Mouse (Mus musculus): Measurements from ENCODE around the gene Kcnq1. TPM values are rescaled to one million over a fixed set of nuclear protein-coding genes. Genes with fewer than 3 reads are reported as not detected.

Gene Kcnq1
- polyA plus RNA-seq, 1 experiment from 2014 or later = 1.3 TPM

DNA sequence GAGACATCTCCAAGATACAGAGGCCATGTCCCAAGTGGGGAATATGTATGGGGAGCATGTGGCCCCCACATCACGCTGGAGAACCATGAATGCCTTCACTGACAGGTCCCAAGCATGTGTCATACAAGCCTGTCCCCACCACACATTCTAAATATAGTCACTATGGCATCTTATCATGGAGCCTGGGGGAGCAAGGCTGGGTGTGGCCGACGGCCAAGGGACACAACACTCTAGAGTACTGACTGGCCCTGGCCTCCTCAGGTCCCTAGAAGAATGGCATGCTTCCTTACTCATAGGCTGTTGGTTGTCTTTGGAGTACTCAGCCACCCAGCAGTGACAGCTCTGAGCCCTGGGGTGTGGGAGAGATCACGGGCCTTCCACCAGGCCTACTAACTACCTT, 33.8 kb downstream of the Kcnq1 start:
- 87% methylated on average over 4 of the region's 4 CpGs for WGBS
- no peaks in the 10 kb centered on the region for H3K36me3 ChIP-seq (ENCODE audit: control insufficient read depth, insufficient read depth, low read length)
- no peaks in the 10 kb centered on the region for H3K9me3 ChIP-seq (ENCODE audit: control insufficient read depth, low read length)
- no peak overlapping the region for H3K9ac ChIP-seq (ENCODE audit: low read depth, low read length)
- no peaks in the 10 kb centered on the region; the same call in 1 of the 2 replicates for H3K27me3 ChIP-seq (replicated peaks; ENCODE audit: control insufficient read depth, insufficient read depth, low read length)
- no peak overlapping the region for H3K27ac ChIP-seq (ENCODE audit: low read depth, low read length)
- H3K4me2 ChIP-seq (ENCODE audit: low read length) = no peak overlapping the region
- no peaks in the 10 kb centered on the region for H3K4me1 ChIP-seq (ENCODE audit: control insufficient read depth, insufficient read depth, low read depth, low read length)
- no peak for ATAC-seq
- no peak overlapping the region for H3K4me3 ChIP-seq (ENCODE audit: low read length)

GRCm38 (mm10) chr7:143142680-143143079, 36.5 kb downstream of the Kcnq1 start:
- whole genome bisulfite sequencing = 95% methylated on average over 2 of the region's 2 CpGs
- H3K36me3 ChIP-seq (ENCODE audit: control insufficient read depth, insufficient read depth, low read length) = no peaks in the 10 kb centered on the region
- no peak for ATAC-seq

DNA sequence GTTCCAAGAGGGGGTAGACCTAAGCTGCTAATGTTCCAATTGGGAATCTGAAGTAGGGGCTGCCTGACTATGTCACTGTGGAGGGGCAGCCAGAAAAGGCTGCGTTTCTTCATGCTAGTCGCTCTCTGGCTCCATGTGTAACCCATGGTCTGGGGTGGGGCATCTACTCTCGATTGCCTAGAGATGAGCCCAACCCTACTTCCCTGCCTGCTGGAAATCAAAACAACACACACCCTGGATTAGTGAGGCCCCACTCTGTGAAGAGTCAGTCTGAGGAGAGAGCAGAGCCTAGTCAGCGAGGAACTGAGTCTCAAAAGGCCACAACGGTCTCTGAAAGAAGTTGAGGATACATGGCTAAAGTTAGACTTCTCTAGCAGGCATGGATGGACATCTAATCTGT, 40.9 kb downstream of the Kcnq1 start:
- H3K27me3 ChIP-seq (replicated peaks; ENCODE audit: control insufficient read depth, insufficient read depth, low read length) = no peaks in the 10 kb centered on the region; the same call in 1 of the 2 replicates
- 83% methylated on average over 5 of the region's 5 CpGs for WGBS
- H3K27ac ChIP-seq (ENCODE audit: low read depth, low read length) = no peak overlapping the region
- no peaks in the 10 kb centered on the region for H3K9me3 ChIP-seq (ENCODE audit: control insufficient read depth, low read length)
- H3K9ac ChIP-seq (ENCODE audit: low read depth, low read length) = no peak overlapping the region
- no peaks in the 10 kb centered on the region for H3K36me3 ChIP-seq (ENCODE audit: control insufficient read depth, insufficient read depth, low read length)
- ATAC-seq = no peak
- no peaks in the 10 kb centered on the region for H3K4me1 ChIP-seq (ENCODE audit: control insufficient read depth, insufficient read depth, low read depth, low read length)
- H3K4me2 ChIP-seq (ENCODE audit: low read length) = no peak overlapping the region
- no peak overlapping the region for H3K4me3 ChIP-seq (ENCODE audit: low read length)

More at GRCm38 (mm10) chr7:143142680-143143079, 36.5 kb downstream of the Kcnq1 start:
- Histone ChIP-seq H3K27ac (ENCODE audit: low read depth, low read length) (no peak overlapping the region), H3K4me3 (ENCODE audit: low read length) (no peak overlapping the region), H3K9ac (ENCODE audit: low read depth, low read length) (no peak overlapping the region), H3K4me1 (ENCODE audit: control insufficient read depth, insufficient read depth, low read depth, low read length) (no peaks in the 10 kb centered on the region), H3K27me3 (replicated peaks; ENCODE audit: control insufficient read depth, insufficient read depth, low read length) (no peaks in the 10 kb centered on the region; the same call in 1 of the 2 replicates), H3K9me3 (ENCODE audit: control insufficient read depth, low read length) (no peaks in the 10 kb centered on the region), H3K4me2 (ENCODE audit: low read length) (no peak overlapping the region)

GRCm38 (mm10) chr7:143151171-143151570, 45.0 kb downstream of the Kcnq1 start:
- no peak overlapping the region for H3K27ac ChIP-seq (ENCODE audit: low read depth, low read length)

DNA sequence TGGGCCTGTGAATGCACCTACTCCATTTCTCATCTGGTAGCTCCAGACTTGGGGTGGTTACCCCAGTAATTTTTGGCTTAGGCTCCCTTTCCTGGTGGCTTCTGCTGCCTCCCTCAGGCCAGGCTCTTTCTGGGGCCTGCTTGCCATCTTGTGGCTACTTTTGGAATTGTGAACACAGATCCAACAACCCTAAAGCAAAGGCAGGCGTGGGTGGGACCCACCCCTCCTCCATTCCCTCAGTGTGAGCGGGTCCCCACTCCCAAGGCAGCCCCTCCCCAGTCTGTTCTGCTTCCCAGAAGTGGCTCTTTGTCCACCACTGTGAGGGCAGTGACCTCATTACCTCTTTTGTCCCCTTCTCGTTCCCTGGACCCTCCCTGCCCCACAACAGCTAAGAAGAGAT, 46.2 kb downstream of the Kcnq1 start:
- WGBS = 17% methylated on average over 3 of the region's 3 CpGs
- Histone ChIP-seq H3K27me3 (replicated peaks; ENCODE audit: control insufficient read depth, insufficient read depth, low read length) (0 out of 2 replicates have a peak, but pooled peaks cover 2% of the 10 kb centered on the region), H3K27ac (ENCODE audit: low read depth, low read length) (no peak overlapping the region), H3K9me3 (ENCODE audit: control insufficient read depth, low read length) (no peaks in the 10 kb centered on the region), H3K9ac (ENCODE audit: low read depth, low read length) (no peak overlapping the region), H3K4me3 (ENCODE audit: low read length) (no peak overlapping the region), H3K4me2 (ENCODE audit: low read length) (no peak overlapping the region), H3K36me3 (ENCODE audit: control insufficient read depth, insufficient read depth, low read length) (no peaks in the 10 kb centered on the region), H3K4me1 (ENCODE audit: control insufficient read depth, insufficient read depth, low read depth, low read length) (peaks cover 5% of the 10 kb centered on the region; the same call in 1 of the 2 replicates)
- ATAC-seq = no peak

More at GRCm38 (mm10) chr7:143151171-143151570, 45.0 kb downstream of the Kcnq1 start:
- Histone ChIP-seq H3K9me3 (ENCODE audit: control insufficient read depth, low read length) (no peaks in the 10 kb centered on the region), H3K4me3 (ENCODE audit: low read length) (no peak overlapping the region), H3K27me3 (replicated peaks; ENCODE audit: control insufficient read depth, insufficient read depth, low read length) (0 out of 2 replicates have a peak, but pooled peaks cover 2% of the 10 kb centered on the region), H3K36me3 (ENCODE audit: control insufficient read depth, insufficient read depth, low read length) (no peaks in the 10 kb centered on the region), H3K4me2 (ENCODE audit: low read length) (no peak overlapping the region), H3K9ac (ENCODE audit: low read depth, low read length) (no peak overlapping the region), H3K4me1 (ENCODE audit: control insufficient read depth, insufficient read depth, low read depth, low read length) (peaks cover 5% of the 10 kb centered on the region; the same call in 1 of the 2 replicates)
- ATAC-seq = no peak
- 16% methylated on average over 2 of the region's 2 CpGs for WGBS

DNA sequence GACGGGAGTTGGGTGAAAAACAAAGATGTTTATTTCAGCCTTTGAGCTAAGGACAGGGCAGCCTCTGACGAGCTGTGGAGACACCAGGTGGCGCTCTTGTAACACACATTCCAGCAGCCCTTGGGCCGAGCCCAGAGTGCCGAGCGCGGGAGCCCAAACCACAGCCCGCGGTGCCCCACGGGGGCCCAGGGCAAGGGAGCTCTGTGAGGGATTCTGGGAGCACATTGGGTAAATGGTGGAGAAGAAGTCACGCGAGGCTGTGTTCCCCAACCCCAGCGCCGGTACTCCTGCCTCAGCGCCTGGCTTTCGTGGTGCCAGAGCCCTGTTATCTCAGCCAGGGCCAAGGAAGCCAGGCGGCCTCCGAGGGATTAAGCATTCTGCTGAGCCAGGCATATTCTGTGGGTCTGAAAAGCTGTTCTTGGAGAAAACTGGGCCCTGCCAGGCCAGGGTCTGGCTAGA, 47.8 kb downstream of the Kcnq1 start:
- peak overlapping the region; percentile 59 for H3K9ac ChIP-seq (ENCODE audit: low read depth, low read length)
- H3K4me2 ChIP-seq (ENCODE audit: low read length) = peak overlapping the region; percentile 72
- peak overlapping the region; percentile 36 for H3K4me3 ChIP-seq (ENCODE audit: low read length)
- 0 out of 2 replicates have a peak, but pooled peaks cover 2% of the 10 kb centered on the region for H3K27me3 ChIP-seq (replicated peaks; ENCODE audit: control insufficient read depth, insufficient read depth, low read length)
- ATAC-seq = peak; percentile 96
- peaks cover 5% of the 10 kb centered on the region; the same call in 1 of the 2 replicates for H3K4me1 ChIP-seq (ENCODE audit: control insufficient read depth, insufficient read depth, low read depth, low read length)
- H3K36me3 ChIP-seq (ENCODE audit: control insufficient read depth, insufficient read depth, low read length) = no peaks in the 10 kb centered on the region
- H3K9me3 ChIP-seq (ENCODE audit: control insufficient read depth, low read length) = no peaks in the 10 kb centered on the region
- WGBS = 2% methylated on average over 18 of the region's 18 CpGs
- H3K27ac ChIP-seq (ENCODE audit: low read depth, low read length) = no peak overlapping the region

DNA sequence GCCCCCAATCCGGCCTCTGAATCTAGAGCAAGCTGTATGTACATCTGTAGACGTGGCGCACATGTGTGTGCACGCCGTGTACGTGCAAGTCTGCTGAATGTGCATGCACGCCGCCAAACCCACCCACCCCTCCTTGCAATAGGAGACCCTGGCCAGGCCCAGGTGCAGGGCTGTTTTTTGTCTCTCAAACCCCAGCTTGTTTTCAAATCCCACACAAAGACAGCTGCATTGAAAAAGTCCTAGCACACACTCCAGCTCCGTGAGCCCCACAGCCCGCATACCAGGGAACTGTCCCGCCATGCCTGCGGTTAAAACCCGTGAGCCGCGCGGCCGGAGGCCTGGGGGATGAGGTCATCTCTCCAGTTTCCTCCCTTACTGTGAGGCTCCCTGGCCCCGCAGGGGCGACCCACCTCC, 48.3 kb downstream of the Kcnq1 start:
- peak; percentile 7; the same call in 1 of the 2 replicates for ATAC-seq
- Histone ChIP-seq H3K4me1 (ENCODE audit: control insufficient read depth, insufficient read depth, low read depth, low read length) (peaks cover 5% of the 10 kb centered on the region; the same call in 1 of the 2 replicates), H3K4me3 (ENCODE audit: low read length) (no peak overlapping the region), H3K4me2 (ENCODE audit: low read length) (peak overlapping the region; percentile 72), H3K27ac (ENCODE audit: low read depth, low read length) (no peak overlapping the region), H3K36me3 (ENCODE audit: control insufficient read depth, insufficient read depth, low read length) (no peaks in the 10 kb centered on the region), H3K9ac (ENCODE audit: low read depth, low read length) (peak overlapping the region; percentile 59; the same call in 1 of the 2 replicates), H3K9me3 (ENCODE audit: control insufficient read depth, low read length) (no peaks in the 10 kb centered on the region), H3K27me3 (replicated peaks; ENCODE audit: control insufficient read depth, insufficient read depth, low read length) (0 out of 2 replicates have a peak, but pooled peaks cover 2% of the 10 kb centered on the region)
- WGBS = 28% methylated on average over 19 of the region's 19 CpGs

DNA sequence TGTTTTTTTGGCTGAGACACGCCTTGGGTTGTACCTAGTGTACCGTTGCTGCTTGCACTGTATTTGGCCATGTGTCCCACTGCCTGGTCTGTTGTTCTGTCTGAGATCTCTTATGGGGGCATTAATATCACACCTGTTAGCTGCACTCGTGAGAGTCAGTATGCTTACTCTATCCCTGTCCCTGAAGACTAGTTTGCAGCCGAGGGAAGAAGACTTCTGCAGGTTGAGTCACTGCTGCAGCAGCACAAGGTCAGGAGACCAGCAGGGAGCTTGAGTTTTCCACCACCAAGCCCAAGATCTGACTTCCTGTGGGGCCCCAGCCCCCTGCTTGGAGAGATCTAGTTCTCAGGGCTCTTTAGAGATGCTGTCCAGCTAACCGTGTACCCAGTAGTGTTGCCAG, 49.1 kb downstream of the Kcnq1 start:
- Histone ChIP-seq H3K4me2 (ENCODE audit: low read length) (no peak overlapping the region), H3K36me3 (ENCODE audit: control insufficient read depth, insufficient read depth, low read length) (no peaks in the 10 kb centered on the region), H3K9ac (ENCODE audit: low read depth, low read length) (no peak overlapping the region), H3K4me1 (ENCODE audit: control insufficient read depth, insufficient read depth, low read depth, low read length) (peaks cover 5% of the 10 kb centered on the region; the same call in 1 of the 2 replicates), H3K27ac (ENCODE audit: low read depth, low read length) (no peak overlapping the region), H3K9me3 (ENCODE audit: control insufficient read depth, low read length) (no peaks in the 10 kb centered on the region), H3K27me3 (replicated peaks; ENCODE audit: control insufficient read depth, insufficient read depth, low read length) (0 out of 2 replicates have a peak, but pooled peaks cover 2% of the 10 kb centered on the region), H3K4me3 (ENCODE audit: low read length) (no peak overlapping the region)
- ATAC-seq = no peak
- WGBS = 56% methylated on average over 5 of the region's 5 CpGs

- H3K27ac ChIP-seq (ENCODE audit: low read depth, low read length) = no peak overlapping the region
- 0 out of 2 replicates have a peak, but pooled peaks cover 2% of the 10 kb centered on the region for H3K27me3 ChIP-seq (replicated peaks; ENCODE audit: control insufficient read depth, insufficient read depth, low read length)
- H3K4me3 ChIP-seq (ENCODE audit: low read length) = no peak overlapping the region
- no peak for ATAC-seq
- H3K4me2 ChIP-seq (ENCODE audit: low read length) = no peak overlapping the region
- 71% methylated on average over 14 of the region's 14 CpGs for WGBS
- no peaks in the 10 kb centered on the region for H3K9me3 ChIP-seq (ENCODE audit: control insufficient read depth, low read length)
- no peaks in the 10 kb centered on the region for H3K36me3 ChIP-seq (ENCODE audit: control insufficient read depth, insufficient read depth, low read length)
- no peak overlapping the region for H3K9ac ChIP-seq (ENCODE audit: low read depth, low read length)
- H3K4me1 ChIP-seq (ENCODE audit: control insufficient read depth, insufficient read depth, low read depth, low read length) = peaks cover 4% of the 10 kb centered on the region; the same call in 1 of the 2 replicates
These were observed 52.7 kb downstream of the Kcnq1 start for GRCm38 (mm10) chr7:143158690-143159425.
